Mouse (Mus musculus): Measurements from ENCODE around the gene Dnaaf1. TPM values are rescaled to one million over a fixed set of nuclear protein-coding genes. Genes with fewer than 3 reads are reported as not detected.
A peak's percentile ranks its signal among the peaks of the same experiment; 100 is the strongest.

The Dnaaf1 gene
- total RNA-seq, 2 experiments from 2014 or later = not detected

DNA sequence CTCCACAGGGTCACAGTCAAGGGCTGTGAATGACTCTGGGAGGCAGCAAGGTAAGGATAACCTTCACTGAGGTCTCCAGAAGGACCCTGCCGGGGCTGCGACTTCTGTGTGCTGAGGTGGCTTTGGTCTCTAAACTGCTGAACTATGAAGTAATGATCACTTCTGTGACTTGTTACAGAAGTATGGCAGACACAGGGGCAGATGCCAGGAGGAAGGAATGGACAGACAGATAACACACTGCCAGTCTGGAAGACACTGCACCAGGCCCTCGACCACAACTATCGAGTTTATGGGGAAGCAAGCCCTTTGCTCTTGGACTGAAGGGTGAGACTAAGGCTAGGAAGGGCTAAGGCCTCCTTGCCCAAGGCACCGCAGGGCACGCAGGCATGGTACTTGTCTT, 3.9 kb upstream of the Dnaaf1 start:
- DNase-seq (ENCODE audit: low spot score in 2 of 2) = no peak

DNA sequence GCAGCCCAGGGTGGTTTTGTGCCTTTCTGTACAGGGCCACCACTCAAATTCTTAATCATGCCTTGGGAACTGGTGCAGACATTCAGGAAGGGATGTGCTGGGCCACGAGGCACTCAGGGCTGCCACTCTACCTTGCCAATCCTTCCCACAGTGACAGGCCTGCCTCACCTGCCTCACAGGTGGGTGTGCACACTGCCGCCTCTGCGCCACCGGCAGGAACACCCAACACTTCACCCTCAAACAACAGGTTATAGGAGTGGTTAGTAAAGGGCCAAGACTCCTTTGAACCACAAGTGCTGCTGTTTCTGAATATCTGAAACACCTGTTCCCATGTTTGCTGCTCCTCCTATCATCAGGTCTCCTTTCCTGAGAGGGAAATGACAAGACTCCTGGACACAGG, 2.6 kb upstream of the Dnaaf1 start:
- no peak for DNase-seq (ENCODE audit: low spot score in 2 of 2)

DNA sequence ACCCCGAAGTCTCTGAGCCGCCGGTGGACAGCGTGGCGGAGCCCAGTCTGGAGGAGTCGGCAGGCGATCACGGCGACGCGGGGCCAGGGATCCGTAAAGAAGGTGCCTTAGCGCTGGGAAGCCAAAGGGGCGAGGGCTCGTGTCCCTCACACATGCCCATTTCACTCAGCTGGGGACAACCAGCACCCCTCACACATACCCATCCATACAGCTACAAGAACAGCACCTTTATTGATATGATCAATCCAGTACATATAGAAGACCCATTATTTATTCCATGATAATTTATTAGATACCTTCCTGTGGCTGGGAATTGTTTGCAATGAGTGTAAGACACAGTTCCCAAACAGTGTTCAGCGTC, 311 bp downstream of the Dnaaf1 start:
- no peak for DNase-seq (ENCODE audit: low spot score in 2 of 2)

DNA sequence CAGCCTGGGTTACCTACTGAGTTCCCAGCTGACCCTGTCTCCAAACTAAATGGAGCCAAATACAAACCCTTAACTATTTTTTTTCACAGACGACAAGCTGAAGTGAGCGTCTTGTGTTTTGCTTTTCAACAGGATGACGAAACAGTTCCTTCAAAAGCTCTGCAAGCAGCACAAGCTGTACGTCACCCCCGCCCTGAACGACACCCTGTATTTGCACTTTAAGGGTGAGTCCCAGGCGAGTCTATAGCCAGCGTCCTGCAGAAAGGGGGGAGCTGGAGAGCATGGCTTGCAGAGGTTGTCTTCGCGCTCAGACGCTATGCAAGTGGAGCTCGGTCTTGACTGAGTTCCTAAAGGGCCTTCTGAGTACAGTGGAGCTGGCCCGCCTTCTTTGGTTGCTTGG, 4.1 kb downstream of the Dnaaf1 start:
- no peak for DNase-seq (ENCODE audit: low spot score in 2 of 2)

DNA sequence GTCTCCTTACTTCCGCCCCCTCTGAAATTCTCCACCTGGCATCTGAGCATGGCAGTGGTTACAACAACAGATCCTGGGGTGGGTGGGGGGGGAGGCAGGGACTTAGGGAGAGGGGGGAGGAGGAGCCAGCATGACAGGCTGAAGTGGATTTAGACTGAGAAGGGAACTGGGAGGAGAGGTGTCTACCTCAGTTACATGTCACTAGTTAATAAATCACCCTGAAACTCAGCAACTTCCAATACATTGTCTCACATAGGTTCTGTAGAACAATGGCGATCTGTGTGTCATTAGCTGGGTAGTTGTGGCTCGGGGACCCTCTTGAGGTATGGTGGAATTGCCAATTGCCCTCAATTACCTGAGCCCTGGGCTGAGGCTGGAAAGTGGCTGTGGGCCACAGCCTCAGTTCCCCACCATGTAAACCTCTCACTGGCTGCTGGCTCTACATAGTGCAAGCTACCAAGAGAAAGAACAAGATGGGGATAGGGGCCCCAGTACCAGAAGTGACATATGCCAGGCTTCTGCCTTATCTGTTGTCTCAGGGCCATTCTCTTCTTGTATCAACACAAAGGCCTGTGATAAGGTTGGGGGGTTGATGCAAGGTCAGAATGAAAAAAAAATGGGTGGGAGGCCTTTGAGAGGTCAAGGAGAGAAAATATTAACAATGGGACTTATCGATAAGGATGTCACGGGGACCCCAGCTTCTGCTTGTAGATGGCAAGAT, 5.6 kb downstream of the Dnaaf1 start:
- DNase-seq (ENCODE audit: low spot score in 2 of 2) = no peak

DNA sequence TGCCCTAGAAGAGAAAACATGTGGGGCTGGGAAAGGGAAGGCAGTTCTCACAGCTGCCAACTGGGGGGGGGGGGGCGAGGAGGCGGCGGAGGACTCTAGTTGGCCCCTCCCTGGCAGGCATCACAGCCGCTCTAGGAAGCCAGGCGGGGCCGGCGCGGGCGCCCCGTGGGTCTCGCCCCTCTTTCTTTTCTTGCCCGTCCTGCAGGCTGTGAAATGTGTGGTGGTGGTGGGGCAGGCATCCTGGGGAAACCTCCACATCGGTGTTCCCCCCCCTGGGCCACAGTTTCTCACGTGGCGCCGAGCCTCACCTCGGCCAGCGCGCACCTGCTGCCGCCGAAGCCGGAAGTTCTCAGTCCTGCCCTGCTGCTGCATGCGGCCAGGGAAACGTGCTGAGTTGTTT, 10.9 kb downstream of the Dnaaf1 start:
- DNase-seq (ENCODE audit: low spot score in 2 of 2) = no peak

DNA sequence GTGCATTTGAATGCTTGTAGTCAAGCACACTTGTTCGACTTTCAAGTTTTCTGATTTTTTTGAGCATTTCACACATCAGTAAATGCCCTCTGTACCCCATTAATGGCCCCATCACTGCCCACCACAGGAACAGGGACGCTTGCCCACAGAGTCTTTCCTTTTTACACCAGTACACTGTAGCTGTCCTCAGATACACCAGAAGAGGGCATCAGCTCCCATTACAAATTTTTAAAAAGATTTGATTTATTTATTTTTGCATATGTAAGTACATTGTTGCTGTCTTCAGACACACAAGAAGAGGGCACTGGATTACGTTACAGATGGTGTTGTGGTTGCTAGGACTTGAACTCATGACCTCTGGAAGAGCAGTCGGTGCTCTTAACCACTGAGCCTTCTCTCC, 13.3 kb downstream of the Dnaaf1 start:
- no peak for DNase-seq (ENCODE audit: low spot score in 2 of 2)

DNA sequence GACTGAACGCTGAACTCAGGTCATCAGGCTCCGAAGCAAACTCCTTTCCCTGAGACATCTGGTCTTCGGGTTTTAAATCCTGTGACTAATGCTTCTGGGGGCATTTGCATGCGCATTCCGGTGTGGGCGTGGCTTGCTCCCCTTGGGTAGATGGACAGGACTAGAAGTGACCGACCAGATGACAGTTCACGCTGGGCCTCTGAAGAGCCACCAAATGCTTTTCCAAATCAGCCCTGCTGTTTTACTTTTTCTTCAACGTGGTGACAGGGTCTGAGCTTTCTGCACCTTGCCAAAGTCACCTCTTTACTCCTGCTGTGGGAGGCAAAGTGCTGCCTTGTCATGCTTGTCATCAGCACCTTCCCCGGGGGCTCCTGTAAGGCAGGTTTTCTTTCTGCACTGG, 13.8 kb downstream of the Dnaaf1 start:
- no peak for DNase-seq (ENCODE audit: low spot score in 2 of 2)

DNA sequence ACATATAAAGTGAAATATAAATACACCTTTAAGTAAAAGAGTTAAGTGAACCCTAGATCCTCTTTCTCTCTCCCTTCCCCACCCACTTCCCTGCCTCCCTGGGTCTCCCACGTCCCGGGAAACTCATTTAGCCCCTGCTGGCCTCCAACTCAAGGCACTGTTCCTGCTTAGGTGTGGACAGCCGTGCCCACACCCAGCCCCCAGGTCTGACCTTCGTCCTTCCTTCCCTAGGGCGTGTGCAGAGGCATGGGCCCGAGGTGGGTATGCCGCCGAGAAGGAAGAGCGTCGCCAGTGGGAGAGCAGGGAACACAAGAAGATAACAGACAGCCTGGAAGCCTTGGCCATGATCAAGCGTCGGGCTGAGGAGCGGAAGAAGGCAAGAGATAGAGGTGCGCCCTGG, 15.3 kb downstream of the Dnaaf1 start:
- DNase-seq (ENCODE audit: low spot score in 2 of 2) = no peak

DNA sequence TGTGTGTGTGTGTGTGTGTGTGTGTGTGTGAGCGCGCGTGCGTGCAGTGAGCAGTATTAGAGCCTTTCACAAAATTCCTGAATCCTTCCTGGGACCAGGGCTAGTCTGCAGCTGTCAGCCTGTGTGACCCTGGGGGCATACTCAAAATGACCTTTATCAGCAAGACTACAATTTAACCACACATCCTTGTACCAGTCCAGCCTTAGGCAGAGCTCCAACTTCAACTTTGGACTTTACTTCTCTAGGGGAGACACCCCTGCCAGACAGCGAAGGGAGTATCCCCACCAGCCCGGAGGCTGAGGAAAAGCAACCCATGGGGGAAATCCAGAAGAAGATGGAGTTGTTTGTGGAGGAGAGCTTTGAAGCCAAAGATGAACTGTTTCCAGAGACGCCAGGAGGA, 16.4 kb downstream of the Dnaaf1 start:
- no peak for DNase-seq (ENCODE audit: low spot score in 2 of 2)

DNA sequence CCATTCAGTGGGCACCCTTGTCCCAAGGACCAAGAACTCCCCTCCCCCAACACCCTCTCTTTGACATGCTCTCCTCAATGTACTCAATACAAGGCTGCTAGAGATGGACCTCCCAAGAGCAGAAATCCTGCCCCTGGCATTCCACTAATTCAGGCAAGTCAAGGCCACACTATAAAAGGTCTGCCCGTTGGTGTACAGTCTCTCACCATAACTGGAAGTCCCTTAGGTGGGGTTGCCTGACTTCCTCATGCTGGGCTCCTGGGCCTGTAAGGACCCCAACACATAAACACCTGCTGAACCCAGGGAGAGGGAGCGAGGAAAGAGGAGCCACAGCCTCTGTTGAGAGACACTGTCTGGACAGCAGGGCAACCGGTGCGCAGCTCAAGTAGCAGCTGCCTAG, 28.7 kb downstream of the Dnaaf1 start:
- no peak for DNase-seq (ENCODE audit: low spot score in 2 of 2)

DNA sequence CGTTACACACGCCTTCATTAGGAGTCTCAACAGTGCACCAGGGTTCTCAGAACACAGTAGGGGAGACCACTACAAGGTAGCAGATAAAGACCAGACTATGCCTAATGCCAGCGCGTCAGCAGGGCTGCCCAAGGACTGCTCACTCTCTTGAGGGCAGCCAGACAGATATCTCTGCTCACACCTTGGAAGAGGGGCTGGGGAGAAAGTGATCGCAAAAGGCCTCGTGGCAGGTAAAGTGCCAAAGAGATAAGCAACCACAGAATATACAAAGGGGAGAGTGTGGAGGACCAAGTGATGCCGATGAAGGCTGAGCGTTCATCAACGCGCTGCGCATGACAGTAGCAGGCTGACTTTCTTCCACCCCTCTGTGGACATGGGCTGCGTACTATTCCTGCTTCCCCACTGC, 29.4 kb downstream of the Dnaaf1 start:
- DNase-seq (ENCODE audit: low spot score in 2 of 2) = no peak

DNA sequence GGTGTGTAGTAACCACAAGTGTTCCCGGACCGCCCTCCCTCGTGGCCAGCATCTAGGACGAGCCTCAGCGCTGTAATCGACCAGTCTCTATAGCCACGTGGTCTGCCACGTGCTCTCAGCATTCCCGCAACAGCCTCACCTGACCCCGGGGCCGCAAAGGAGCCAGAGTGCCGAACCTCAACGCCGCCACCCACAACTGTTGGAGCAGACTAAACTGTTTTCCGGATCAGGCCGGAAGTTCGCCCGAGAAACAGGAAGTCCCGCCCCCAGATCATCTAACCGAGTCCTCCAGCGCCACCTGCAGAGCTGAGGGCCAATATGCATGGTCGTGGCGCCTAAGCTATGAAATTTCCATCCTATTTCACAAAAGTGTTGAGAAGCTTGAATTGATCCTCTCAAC, 30.0 kb downstream of the Dnaaf1 start, which contains the start of gene Taf1c:
Taf1c (minus strand) TSS at position 227 of the 400 bp plus-strand sequence.
- DNase-seq (ENCODE audit: low spot score in 2 of 2) = peak; percentile 79 to 94

DNA sequence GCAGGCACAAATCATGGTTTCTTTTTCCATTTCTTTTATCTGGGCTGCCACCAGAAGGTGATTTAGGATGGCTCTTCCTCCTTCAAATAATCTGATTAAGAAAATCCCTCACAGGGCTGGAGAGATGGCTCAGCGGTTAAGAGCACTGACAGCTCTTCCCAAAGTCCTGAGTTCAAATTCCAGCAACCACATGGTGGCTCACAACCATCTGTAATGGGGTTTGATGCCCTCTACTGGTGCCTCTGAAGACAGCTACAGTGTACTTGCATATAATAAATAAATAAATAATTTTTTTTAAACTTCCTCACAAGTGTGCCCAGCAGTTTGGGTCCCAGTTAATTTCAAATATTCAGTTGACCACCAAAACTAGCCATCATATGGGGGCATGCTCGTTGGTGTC, 31.2 kb downstream of the Dnaaf1 start:
- no peak for DNase-seq (ENCODE audit: low spot score in 2 of 2)

DNA sequence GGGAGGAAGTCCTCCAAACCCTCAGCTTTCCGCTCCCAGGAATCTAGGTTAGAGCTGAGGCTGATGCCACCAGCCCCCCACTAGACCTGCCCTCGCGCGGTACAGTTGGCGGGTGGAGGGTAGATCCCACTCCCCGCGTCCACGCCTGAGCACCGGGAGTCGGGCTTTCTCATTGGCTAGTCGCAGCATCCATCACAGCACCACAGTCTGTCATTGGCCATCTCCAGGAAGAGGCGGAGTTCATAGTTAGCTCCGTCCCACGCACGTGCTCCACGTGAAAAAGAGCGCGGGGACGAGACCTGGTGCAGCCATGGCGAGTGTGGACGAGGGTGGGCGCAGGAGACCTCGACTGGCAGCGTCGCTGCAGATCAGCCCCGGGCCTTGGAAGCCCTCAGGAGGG, 37.4 kb downstream of the Dnaaf1 start, which contains the start of gene Adad2:
Adad2 (plus strand) TSS at position 277 of the 400 bp plus-strand sequence.
- no peak for DNase-seq (ENCODE audit: low spot score in 2 of 2)

DNA sequence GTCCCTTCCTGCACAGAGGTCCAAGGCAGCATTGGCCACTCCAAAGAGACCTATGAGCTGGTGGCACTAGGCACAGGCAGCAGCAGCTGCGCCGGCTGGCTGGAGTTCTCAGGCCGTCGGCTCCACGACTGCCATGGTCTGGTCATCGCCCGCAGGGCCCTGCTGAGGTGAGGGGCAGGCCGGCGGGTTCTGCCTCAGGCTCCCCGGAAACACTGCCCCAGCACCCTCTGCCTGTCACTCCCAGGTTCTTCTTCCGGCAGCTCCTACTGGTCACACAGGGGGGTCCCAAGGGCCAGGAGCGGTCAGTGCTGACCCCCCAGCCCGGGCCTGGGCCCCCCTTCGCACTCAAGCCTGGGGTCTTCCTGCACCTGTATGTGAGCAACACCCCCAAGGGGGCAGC, 40.1 kb downstream of the Dnaaf1 start:
- no peak for DNase-seq (ENCODE audit: low spot score in 2 of 2)

DNA sequence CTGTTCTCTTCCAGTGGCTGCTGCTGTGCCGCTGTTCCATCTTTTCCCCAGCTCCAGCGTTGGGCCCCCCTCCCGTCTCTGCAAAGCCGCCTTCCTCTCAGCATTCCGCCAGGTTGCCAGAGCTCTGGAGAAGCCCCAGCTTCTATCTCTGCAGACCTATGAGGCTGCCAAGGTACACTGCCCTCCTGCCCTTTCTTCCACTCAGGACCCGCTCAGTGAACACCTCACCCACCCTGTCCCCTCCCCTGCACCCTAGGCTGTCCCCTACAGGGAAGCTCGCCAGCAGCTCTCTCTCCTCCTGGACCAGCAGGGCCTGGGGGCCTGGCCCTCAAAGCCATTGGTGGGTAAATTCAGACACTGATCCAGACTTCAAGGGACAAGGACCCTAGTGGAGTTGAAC, 41.3 kb downstream of the Dnaaf1 start:
- no peak for DNase-seq (ENCODE audit: low spot score in 2 of 2)

DNA sequence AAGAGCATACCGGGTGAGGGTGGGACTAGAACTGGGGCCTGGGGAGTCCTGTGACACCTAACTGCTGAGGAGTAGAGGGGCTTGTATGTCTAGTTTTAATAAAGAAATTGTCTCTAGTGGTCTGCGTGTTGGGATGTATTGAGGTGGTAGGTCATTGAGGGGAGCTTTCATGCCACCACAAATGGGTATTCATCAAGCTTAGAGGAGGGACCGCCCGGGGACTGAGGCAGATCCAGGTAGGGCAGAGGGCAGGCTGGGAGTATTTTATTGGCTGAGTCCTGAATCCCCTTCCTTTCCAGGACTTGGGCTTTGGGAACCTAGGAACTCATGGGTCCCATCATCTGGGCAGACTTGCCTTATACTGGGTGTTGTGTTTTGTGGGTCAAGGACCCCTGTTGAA, 41.8 kb downstream of the Dnaaf1 start:
- DNase-seq (ENCODE audit: low spot score in 2 of 2) = no peak

DNA sequence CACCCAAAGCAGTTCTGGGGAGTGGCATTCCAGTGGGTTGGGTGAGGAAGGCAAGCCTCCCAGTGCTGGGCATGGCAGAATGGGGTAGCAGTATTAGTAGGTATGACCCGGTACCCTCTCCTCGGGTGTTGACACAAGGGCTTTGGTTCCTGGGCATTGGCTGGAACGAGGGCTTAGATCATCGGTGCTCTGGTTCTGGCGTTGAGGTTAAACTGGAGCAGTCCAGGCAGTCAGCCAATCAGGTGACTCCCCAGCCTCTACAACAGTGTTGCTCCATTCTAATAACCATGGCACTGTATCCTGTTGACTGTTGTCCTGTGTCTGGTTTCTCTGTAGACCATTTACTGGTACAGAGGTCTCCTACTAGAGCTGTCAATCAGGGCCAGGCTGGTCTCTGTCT, 42.6 kb downstream of the Dnaaf1 start:
- no peak for DNase-seq (ENCODE audit: low spot score in 2 of 2)

DNA sequence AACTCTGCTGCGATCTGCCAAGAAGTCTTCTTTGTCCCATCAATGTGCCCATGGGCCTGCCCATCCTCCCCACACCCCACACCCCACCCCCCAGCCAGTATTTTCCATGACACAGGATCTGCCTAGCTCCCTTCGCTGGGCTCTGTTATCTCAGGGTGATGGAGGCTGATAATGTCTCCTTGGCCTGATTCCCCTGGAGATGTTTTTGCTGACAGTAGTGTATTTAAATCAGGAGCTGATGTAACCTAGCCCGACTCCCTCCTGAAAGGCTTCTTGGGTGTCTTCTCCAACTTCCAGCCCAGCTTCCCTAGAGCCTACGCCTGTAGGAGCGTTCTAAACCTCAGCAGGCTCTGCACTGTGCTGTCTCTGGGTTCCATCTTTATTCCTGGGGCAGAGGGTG, 43.9 kb downstream of the Dnaaf1 start:
- DNase-seq (ENCODE audit: low spot score in 2 of 2) = no peak

DNA sequence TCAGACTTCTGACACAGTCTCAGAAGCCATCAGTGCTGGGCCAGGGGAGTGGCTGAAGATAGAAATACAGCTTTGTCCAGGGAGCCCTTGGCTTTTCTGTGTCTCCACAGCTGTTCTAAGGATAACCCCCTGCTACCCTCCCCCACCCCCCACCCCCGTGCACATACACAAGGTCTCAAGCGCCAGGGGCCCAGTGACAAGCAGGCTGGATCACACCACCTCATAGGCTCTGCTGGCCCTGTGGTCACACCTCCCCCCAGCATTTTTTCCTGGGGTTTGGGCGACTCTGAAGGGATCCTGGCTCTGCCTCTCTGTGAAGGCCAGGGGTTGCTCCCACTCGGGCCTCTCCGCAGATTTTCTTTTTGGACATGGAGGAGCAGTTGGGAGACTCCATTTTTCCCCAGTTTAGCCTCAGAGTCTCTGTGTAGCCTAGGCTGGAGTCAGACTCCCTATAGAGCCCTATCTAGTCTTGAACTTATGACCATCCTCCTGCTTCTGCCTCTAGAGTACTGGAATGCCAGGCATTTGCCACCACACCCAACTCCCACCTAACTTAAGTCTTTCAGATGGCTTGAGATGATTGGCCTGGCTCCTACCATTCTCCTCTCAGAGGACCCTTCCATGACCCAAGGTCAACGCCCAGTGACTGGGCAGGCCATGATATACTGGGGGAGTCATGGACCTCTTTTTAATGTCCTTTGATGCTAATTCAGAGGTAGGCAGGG, 45.2 kb downstream of the Dnaaf1 start:
- no peak for DNase-seq (ENCODE audit: low spot score in 2 of 2)

DNA sequence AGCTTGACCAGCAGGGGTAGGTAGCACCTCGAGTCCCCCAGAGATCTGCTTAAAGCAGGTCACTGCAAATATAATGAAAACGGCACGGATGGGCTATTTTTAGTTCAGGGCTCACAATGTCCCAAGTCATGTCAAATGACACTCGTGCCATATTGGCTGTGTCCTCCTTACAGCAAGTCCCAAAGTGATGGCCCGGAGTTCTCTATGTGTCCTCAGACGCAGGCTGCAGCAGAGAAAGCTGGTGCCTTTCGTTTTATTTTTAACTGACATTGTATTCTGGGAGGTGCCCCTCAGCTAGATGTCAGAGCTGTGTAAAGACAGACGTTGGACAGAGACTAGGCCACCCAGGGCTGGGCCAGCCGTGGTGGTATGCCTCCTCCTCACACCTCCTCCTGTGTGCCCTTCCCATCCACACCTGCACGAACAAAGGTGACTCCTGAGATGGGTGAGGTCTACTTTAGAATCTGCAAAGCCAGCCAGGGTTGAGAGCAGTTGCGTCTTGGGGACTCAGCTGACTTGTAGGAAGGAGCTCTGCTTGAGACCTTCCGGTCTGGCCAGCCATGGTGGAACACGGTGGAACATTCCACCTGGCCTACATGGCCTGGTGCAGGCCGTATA, 45.9 kb downstream of the Dnaaf1 start:
- DNase-seq (ENCODE audit: low spot score in 2 of 2) = no peak

DNA sequence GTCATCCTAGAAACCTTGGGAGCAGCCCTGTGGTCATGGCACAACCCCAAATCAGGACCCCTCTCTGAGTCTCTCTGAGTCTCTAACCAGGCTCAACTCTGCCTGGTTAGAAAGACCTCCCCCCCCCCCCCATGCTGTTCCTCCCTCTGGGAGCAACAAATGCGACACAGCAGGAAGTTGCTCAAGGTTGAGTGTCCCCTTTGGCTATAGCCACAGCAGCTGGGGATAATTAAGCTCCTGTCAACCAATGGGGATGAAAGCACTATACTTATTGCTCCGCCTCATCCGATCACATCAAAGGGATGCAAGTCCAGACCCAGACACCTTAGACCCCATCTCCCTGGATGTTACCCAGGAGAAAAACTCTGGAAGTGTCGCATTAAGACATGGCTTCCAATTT, 47.5 kb downstream of the Dnaaf1 start:
- DNase-seq (ENCODE audit: low spot score in 2 of 2) = no peak

Measured in gastrocnemius, postnatal 4 days (tissue).